Mouse (Mus musculus) A20 (cell line): ENCODE measurements at regions not wholly inside any gene's neighbourhood (a gene's known extent, or its start where the extent isn't known, plus 50 kb on each side); places are given as distances from the start of the nearest gene placed in this dataset.
"Not testable (repeated sequence)": the region's sequence is repeated elsewhere in the genome, so short reads cannot be mapped to it uniquely, and the experiment has no call there.

ENCODE experiments used
- DNase-seq: peaks from one replicate; pipeline ENCODE4 v3.0.0-alpha.2; 2011; ENCODE audit warnings: low read depth, low spot score

DNA sequence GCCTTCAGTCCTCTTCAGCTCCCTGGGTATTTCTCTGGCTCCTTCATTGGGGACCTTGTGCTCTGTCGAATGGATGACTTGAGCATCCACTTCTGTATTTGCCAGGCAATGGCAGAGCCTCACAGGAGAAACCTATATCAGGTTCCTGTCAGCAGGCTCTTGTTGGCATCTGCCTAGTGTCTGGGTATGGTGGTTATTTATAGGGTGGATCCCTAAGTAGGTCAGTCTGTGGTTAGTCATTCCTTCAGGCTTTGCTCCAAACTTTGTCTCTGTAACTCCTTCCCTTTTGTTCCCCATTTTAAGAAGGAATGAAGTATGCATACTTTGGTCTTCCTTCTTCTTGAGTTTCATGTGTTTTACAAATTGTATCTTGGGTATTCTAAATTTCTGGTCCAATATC, 522.4 kb upstream of the St8sia4 start:
- not testable (repeated sequence) for DNase-seq

DNA sequence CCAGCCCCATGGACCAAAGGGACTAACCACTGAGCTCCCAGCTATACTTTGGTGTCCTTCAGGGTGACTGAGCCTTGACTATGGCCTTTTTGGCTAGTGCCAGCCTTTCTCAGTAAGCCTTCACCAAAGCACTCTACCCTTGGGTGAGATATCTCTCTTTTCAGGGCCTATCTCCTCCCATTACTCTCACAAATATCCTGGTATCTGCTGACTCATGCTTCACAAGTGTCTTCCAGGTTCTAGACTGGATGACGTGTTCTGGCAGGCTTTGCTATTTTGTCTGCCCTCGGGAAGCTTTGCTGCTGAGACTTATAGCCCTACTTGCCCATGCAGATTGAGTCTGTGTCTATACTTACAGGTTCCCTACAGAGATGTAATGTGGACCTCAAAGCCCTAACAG, 499.4 kb upstream of the St8sia4 start:
- DNase-seq, result no peak

DNA sequence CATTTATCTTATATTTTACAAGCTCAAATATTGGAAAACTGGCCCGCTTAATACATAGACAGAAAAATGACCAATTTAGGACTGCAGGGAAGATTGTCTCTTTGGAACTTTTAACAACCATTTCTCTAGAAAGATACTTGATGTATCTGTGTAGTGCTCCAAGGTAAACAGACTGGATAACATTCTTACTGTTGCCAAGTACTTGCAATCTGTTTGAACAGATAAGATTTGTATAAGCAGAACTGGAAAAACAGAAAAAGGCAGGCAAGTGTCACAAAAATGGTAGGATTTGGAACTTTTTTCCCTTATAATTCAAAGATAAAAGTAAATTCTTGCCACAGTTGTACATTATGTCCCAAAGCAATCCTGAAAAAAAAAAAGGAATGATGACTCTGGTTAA, 488.1 kb upstream of the St8sia4 start:
- DNase-seq, result no peak

DNA sequence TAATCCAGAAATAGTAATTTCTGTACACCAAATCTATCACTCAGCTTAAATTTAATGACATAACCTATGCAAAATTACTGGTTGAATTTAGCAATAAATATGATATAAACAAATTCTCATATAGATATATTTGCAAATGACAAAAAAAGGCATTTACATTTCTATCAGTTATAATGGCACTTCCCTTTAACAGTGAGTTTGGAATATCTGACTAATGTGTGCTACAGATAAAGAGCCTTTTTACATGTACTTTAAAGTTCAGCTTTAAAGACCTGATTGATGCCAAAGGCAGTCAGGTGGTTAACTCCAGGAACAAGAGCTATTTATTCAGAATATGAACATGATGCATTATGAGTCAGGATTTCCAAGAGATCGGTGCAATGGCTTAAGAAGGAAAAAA, 461.2 kb upstream of the St8sia4 start:
- no peak for DNase-seq

DNA sequence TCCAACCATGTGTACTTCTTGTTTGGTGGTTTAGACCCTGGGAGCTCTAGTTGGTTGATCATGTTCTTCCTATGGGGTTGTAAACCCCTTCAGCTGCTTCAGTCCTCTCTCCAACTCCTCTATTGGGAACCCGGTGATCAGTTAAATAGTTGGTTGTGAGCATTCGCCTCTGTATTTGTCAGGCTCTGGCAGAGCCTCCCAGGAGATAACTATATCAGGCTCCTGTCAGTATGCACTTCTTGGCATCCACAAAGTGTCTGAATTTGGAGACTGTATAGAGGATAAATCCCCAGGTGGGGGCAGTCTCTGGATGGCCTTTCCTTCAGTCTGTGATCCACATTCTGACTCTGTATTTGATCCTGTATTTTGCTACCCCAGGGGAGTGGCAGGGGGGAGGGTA, 440.6 kb upstream of the St8sia4 start:
- no peak for DNase-seq

DNA sequence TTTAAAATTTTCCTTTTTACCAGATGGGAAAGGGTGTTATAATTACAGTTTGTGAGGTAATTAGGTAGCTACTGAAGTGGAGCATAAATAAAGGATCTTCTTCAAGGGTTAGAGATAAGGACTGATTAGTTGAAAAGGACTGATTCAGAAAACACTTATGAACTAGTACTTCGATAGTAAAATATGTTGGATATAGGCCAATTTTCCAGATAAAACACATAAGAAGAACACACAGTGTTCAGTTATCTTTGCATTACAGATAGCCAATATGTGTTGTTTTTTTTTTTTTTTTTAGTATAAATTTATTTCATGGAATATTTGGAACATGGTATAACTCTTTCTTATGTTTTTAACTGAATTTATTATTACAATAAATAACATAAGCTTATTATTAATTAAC, 438.0 kb upstream of the St8sia4 start:
- no peak for DNase-seq

DNA sequence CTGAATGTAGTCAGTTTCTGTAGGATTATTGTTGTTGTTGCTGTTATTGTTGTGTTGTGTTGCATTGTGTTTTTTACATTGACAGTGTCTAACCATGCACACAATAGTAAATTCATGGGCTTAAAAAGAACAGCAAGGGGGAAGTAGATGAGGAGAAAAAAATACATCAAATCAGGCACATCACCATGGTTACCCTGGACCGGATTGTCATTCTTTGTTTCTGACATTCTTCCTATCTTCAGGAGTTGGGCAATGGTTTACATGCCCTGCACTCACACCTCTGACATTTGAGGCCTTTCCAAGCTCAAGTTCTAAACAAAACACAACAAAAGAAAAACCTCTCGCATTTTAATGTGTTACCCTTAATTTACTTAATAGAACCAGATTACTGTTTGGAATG, 416.2 kb upstream of the St8sia4 start:
- DNase-seq, result no peak

DNA sequence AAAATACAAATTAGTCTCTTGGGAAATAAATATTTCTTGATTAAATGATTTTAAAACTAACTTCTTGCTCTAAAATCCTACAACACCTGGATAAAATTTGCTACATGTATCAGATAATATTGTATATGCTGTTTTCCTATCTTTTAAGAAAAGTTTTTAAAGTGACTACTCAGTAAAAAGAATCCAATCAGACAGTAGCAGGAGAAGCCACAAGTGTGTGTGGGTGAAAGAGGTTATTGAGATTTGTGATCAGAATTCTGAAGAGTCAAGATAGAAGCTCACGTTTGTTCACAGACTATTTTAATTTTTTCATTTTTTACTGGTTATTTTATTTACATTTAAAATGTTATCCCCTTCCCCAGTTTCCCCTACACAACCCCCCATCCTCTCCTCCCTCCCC, 407.3 kb upstream of the St8sia4 start:
- DNase-seq, result no peak

DNA sequence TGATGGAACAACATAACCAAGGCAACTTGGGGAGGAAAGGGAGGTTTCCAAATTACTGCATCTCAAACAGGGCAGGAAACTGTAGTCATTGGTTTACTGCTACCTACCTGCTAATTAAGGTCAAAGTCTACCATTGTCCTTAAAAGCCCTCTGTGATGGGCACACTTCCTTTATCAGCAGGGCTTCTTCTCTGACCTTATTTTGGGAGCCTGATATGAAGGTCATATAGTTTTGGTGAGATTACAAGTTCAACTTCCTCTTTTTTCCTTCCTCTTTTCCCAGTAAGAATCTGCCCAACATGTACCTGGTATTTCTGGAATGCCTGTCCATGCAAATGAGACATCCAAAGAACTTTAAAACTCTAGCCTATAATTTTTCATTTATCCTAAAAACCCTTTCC, 394.0 kb upstream of the St8sia4 start:
- DNase-seq, result peak; percentile 5

DNA sequence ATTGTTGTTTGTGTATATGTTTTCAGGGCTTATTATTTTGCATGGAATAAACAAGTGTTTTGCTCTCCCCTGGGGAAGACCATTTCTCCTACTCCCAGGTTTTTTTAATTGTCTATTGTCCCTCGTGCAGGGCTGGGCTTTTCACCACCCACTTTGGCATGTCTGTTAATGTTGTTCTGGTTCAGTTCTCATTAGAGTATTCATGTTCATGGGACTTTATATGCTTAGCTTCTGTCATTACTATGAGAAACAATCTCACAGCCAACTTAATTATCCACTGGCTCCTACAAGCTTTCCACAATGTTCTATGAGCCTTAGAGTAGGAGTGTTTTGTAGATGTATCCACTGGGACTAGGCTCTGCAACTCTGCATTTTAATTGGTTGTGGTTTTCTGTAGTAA, 381.9 kb upstream of the St8sia4 start:
- no peak for DNase-seq

DNA sequence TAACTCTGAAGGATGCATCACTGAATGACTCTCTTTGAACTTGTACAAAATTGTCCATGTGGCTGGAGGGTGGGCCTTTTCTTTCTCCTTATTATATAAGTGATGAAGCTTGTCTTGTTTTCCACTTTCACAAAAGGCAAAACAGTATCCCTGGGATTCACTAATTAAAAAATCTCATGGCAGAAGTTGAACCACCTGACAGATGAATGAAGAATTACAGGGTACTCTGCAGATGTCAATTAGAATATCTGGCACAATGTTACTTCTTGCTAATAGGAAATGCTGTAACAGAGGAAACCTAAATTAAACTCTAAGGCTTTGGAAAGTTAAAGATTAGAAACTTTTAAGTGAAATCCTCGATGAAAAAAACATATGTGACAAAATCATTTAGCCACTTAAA, 379.2 kb upstream of the St8sia4 start:
- no peak for DNase-seq

DNA sequence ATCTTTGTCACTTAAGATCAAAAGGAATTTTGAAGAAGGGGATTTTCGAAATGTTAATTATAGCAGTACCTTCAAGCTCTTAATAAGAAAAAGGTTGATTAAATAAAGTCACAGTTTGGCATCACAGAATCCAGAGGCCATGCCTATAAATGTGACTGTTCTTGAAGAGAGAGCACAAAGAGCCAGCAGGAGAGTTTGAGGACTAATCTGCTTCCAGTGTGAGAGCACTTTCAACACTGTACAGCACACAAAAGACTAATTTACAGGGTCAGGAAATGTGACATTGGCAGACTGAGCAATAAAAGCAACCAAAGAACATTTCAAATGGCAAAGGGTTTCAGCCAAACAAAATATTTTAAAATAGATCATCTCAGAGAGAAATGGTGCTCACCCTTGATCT, 352.1 kb upstream of the St8sia4 start:
- DNase-seq, result no peak

DNA sequence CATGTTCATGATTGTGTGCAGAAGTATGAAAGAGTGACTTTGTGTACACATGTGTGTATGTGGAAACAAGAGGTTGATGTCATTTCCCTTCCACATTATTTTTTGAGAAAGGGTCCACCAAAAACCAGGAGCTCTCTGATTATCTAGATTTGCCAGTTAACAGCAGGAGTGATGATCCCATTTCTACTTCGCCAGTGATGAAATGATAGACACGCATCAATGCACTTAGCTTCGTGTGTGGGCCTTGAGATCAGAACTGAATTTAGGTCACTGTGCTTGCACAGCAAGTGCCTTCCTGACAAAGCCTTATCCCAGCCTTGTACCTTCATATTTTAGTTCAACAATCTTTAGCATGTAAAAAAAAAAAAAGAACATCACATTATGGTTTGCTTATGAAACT, 342.1 kb upstream of the St8sia4 start:
- DNase-seq, result no peak

DNA sequence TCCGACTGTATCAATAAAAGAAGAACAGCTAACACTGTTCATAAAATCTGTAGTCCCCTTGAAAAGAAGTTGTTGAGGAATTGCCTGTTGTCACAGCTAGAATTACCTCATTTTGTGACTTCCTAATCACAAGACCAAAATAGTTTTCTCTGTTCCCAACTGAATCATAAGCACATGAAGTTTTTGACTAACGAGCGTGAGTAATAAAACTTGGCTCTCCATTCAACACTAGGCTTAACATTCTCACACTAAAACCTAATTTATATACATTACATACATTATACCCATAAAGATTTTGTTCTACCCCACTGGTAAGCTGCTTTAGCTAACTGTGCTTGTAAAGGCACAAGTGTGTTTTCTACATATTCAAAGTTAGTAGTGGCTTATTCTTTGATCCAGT, 335.7 kb upstream of the St8sia4 start:
- DNase-seq, result no peak

DNA sequence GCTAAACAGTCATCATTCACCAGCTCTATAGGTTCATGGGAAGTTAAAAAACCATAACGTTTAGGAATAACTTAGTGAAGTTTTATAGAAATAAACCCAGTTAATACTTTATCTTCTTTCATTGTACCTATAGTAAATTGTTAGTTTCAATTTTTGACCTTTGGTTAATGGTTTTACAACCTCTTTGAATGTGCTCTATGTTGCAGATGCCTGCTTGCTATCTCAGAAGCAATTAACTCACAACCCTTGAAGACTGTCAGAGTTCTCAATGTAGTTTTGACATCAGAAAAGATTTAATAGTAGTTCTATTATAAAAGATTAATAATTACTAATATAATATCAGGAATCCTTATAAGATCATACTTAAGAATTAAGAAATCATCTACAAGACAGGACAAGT, 294.8 kb upstream of the St8sia4 start:
- DNase-seq, result no peak
